Mouse (Mus musculus): ENCODE data around the gene Maml3. TPM values are rescaled to one million over a fixed set of nuclear protein-coding genes. Genes with fewer than 3 reads are reported as not detected.

The Maml3 gene
- total RNA-seq, 2 experiments from 2014 or later = 9.9 to 10.1 TPM

- intact Hi-C loops (cut with DNase I) = loop anchor here (5.0 kb wide), 2 partner anchors 137 to 167 kb away; partner anchors contain the start of gene Rab33b
- no peak for DNase-seq (ENCODE audit: low spot score in 2 of 2)
Observed at GRCm38 (mm10) chr3:51649426-51649825, 455.4 kb downstream of the Maml3 start.

DNA sequence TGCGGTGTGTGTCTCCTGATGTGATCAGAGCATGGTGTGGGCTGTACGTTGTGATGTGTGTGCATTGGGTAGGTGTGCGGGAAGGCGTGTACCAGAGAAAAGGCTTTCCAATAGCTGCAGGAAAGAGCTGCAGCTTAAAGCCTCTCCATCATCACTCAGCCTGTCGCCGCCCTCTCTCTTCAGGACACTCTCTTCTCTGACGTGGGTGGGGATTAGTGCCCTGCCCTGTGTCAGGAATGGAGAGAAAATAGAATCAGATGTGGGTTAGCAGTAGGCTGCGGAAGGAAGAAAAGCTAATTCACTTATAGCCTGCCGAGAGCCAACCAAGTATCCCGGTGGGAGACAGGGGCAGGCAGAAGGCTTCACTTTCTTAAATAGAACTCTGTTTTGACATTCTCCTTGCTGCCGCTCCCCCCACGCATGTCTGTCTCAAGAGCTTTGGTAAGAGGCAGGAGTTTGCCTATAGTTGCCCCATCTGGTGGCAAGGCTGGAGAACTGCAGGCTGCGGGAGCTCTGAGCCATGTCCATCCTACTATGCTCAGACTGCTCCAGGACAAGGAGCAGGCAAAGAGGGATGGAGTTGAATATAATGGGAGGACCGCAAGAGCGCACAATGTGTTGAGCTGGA lies 456.7 kb downstream of the Maml3 start:
- intact Hi-C loops (cut with DNase I) = loop anchor here (1.0 to 5.0 kb wide), 3 partner anchors 65 to 166 kb away; partner anchors contain the start of gene Rab33b
- peak; percentile 81 to 89 for DNase-seq (ENCODE audit: low spot score in 2 of 2)

GRCm38 (mm10) chr3:51647356-51647755 lies 457.5 kb downstream of the Maml3 start:
- intact Hi-C loops (cut with DNase I) = loop anchor here (5.0 kb wide), 2 partner anchors 135 to 165 kb away; partner anchors contain the start of gene Rab33b

GRCm38 (mm10) chr3:51646301-51646700 lies 458.6 kb downstream of the Maml3 start:
- intact Hi-C loops (cut with DNase I) = loop anchor here (5.0 kb wide), 2 partner anchors 134 to 164 kb away; partner anchors contain the start of gene Rab33b
- no peak for DNase-seq (ENCODE audit: low spot score in 2 of 2)

More at GRCm38 (mm10) chr3:51647356-51647755, 457.5 kb downstream of the Maml3 start:
- DNase-seq (ENCODE audit: low spot score in 2 of 2) = no peak

- DNase-seq (ENCODE audit: low spot score in 2 of 2) = no peak
- intact Hi-C loops (cut with DNase I) = loop anchor here (5.0 kb wide), 2 partner anchors 133 to 163 kb away; partner anchors contain the start of gene Rab33b
Observed at GRCm38 (mm10) chr3:51645484-51645883, 459.4 kb downstream of the Maml3 start.

- DNase-seq (ENCODE audit: low spot score in 2 of 2) = no peak
- intact Hi-C loops (cut with DNase I) = no loop called here
Observed at GRCm38 (mm10) chr3:51638260-51638659, 466.6 kb downstream of the Maml3 start.

GRCm38 (mm10) chr3:51637326-51637725 lies 467.6 kb downstream of the Maml3 start:
- intact Hi-C loops (cut with DNase I) = no loop called here
- DNase-seq (ENCODE audit: low spot score in 2 of 2) = no peak

- intact Hi-C loops (cut with DNase I) = no loop called here
- DNase-seq (ENCODE audit: low spot score in 2 of 2) = no peak
Observed at GRCm38 (mm10) chr3:51636700-51637099, 468.2 kb downstream of the Maml3 start.

GRCm38 (mm10) chr3:51635960-51636359 lies 468.9 kb downstream of the Maml3 start:
- intact Hi-C loops (cut with DNase I) = no loop called here
- no peak for DNase-seq (ENCODE audit: low spot score in 2 of 2)

Other genes starting within 250 kb of the Maml3 start
- gene Foxo1, start 163.3 kb upstream of the Maml3 start, total RNA-seq (2021) = 10 to 100 TPM in 1 of 2 experiments, 1 to 10 TPM in 1; 9.0 to 14.9 TPM